ENCODE assay signal across 19 mouse cellular contexts in genomic region chr4:137517989-137518691, GRCm38 (mm10). TPM values are rescaled to one million over a fixed set of nuclear protein-coding genes. Genes with fewer than 3 reads are reported as not detected.
DNase-seq lines count a peak whose midpoint lies in the region; ATAC-seq and TF ChIP-seq lines count a peak whose summit lies in the region.
"Had no signal": no experiment of that assay in that cellular context is flagged by ENCODE, and none has a peak within 500 bp of the region (broad histone marks: within the 10 kb centered on the region; RNA-seq: fewer than 3 reads in every experiment).

No protein-coding gene starts in this region.

- DNase-seq in heart, adult 2 months = no peak
- DNase-seq in heart, postnatal 10 days = no peak
- DNase-seq in liver, embryonic 14.5 days (ENCODE audit: low read depth in 3 of 3, low spot score in 3 of 3) = no peak
- no peak for DNase-seq in liver, embryonic 11.5 days (ENCODE audit: low spot score)
- DNase-seq in 416B (ENCODE audit: low read depth) (peak; percentile 29), MN1 (ENCODE audit: low spot score) (peak; percentile 74)
- DNase-seq in ovary, postnatal 14 days (ENCODE audit: low spot score) = no peak
- no peak for DNase-seq in Muller cell, postnatal 12 days (ENCODE audit: inconsistent ontology term)
- DNase-seq: right cerebral cortex, postnatal 4 days had no signal

- H3K4me3 ChIP-seq in heart, adult 2 months = no peak overlapping the region
- H3K4me3 ChIP-seq in liver, embryonic 14.5 days (ENCODE audit: insufficient read depth in 1 of 2, low read depth in 2 of 2, low read length in 2 of 2) = no peak overlapping the region
- H3K4me3 ChIP-seq in liver, embryonic 11.5 days (ENCODE audit: low read depth, low read length) = no peak overlapping the region
- H3K4me3 ChIP-seq: embryonic facial prominence, embryonic 12.5 days; forebrain, embryonic 10.5 days; heart, embryonic 10.5 days; limb, embryonic 15.5 days; midbrain, embryonic 13.5 days had no signal

- no peaks in the 10 kb centered on the region for H3K36me3 ChIP-seq in heart, adult 2 months (ENCODE audit: control insufficient read depth, insufficient read depth, low read length)
- no peaks in the 10 kb centered on the region for H3K36me3 ChIP-seq in liver, embryonic 14.5 days (replicated peaks; ENCODE audit: control insufficient read depth, insufficient read depth, low read depth)
- peaks cover 39% of the 10 kb centered on the region for H3K36me3 ChIP-seq in liver, embryonic 11.5 days (ENCODE audit: control insufficient read depth, insufficient read depth, low read length)

- no peak for ATAC-seq in liver, embryonic 14.5 days (ENCODE audit: insufficient read depth)
- no peak for ATAC-seq in liver, embryonic 11.5 days (replicated peaks; ENCODE audit: low FRiP score)
- ATAC-seq: midbrain, embryonic 13.5 days had no signal

- H3K4me2 ChIP-seq in liver, embryonic 14.5 days (ENCODE audit: low read depth) = no peak overlapping the region
- H3K4me2 ChIP-seq in liver, embryonic 11.5 days = no peak overlapping the region
- H3K4me2 ChIP-seq: embryonic facial prominence, embryonic 12.5 days; limb, embryonic 15.5 days; midbrain, embryonic 13.5 days had no signal

- 0 out of 2 replicates have a peak, but pooled peaks cover 2% of the 10 kb centered on the region for H3K79me2 ChIP-seq in heart, adult 2 months (replicated peaks; ENCODE audit: control insufficient read depth, insufficient read depth, low read length)

- no peak for TF ChIP-seq EP300 in heart, adult 2 months (IDR thresholded peaks at IDR 0.05; ENCODE audit: insufficient read depth, low read depth, low read length)
- TF ChIP-seq EP300 in liver, embryonic 14.5 days (IDR thresholded peaks at IDR 0.05; ENCODE audit: low read depth) = no peak

- H3K9ac ChIP-seq in heart, adult 2 months (ENCODE audit: low read depth, low read length) = no peak overlapping the region
- no peak overlapping the region for H3K9ac ChIP-seq in liver, embryonic 14.5 days (replicated peaks)
- no peak overlapping the region for H3K9ac ChIP-seq in liver, embryonic 11.5 days (ENCODE audit: low read depth, low read length)
- H3K9ac ChIP-seq: embryonic facial prominence, embryonic 12.5 days; limb, embryonic 15.5 days; midbrain, embryonic 13.5 days had no signal

- TF ChIP-seq CTCF in heart, adult 2 months (IDR thresholded peaks at IDR 0.05) = peak; percentile 65
- peak; percentile 16; the same call in 1 of the 2 replicates for TF ChIP-seq CTCF in liver, embryonic 14.5 days (IDR thresholded peaks at IDR 0.05; ENCODE audit: low read depth)

- intact Hi-C loops in heart, adult 2 months (cut with DNase I) = loop anchor here (5.0 kb wide), 1 partner anchor 76 kb away; no protein-coding TSS in a partner anchor
- intact Hi-C loops in heart, postnatal 10 days (cut with DNase I) = loop anchor here (1.0 kb wide), 1 partner anchor 75 kb away; no protein-coding TSS in a partner anchor

- H3K27ac ChIP-seq in heart, adult 2 months = no peak overlapping the region; the same call in 1 of the 2 replicates
- no peak overlapping the region for H3K27ac ChIP-seq in liver, embryonic 14.5 days
- no peak overlapping the region for H3K27ac ChIP-seq in liver, embryonic 11.5 days (ENCODE audit: low read depth, low read length)
- H3K27ac ChIP-seq: embryonic facial prominence, embryonic 12.5 days; forebrain, embryonic 10.5 days; limb, embryonic 15.5 days; midbrain, embryonic 13.5 days had no signal

- WGBS in heart, adult 2 months = 75% methylated on average over 36 of the region's 36 CpGs
- WGBS in liver, embryonic 14.5 days (ENCODE audit: insufficient replicate concordance) = 69% methylated on average over 36 of the region's 36 CpGs
- 77% methylated on average over 36 of the region's 36 CpGs for WGBS in liver, embryonic 11.5 days

- H3K9me3 ChIP-seq in liver, embryonic 14.5 days (ENCODE audit: control insufficient read depth, low read length) = no peaks in the 10 kb centered on the region
- H3K9me3 ChIP-seq in liver, embryonic 11.5 days (ENCODE audit: control insufficient read depth, low read length) = no peaks in the 10 kb centered on the region
- H3K9me3 ChIP-seq: embryonic facial prominence, embryonic 12.5 days; forebrain, embryonic 10.5 days; heart, embryonic 10.5 days; limb, embryonic 15.5 days; midbrain, embryonic 13.5 days had no signal

- no peak for TF ChIP-seq POLR2A in heart, adult 2 months (IDR thresholded peaks at IDR 0.05; ENCODE audit: insufficient read depth, low read depth, low read length)

- no peaks in the 10 kb centered on the region for H3K27me3 ChIP-seq in heart, adult 2 months (ENCODE audit: control insufficient read depth, insufficient read depth, low read length)
- no peaks in the 10 kb centered on the region for H3K27me3 ChIP-seq in liver, embryonic 14.5 days (ENCODE audit: control insufficient read depth, insufficient read depth, low read length)
- no peaks in the 10 kb centered on the region for H3K27me3 ChIP-seq in liver, embryonic 11.5 days (replicated peaks; ENCODE audit: control insufficient read depth, insufficient read depth, low read length)
- H3K27me3 ChIP-seq: embryonic facial prominence, embryonic 12.5 days; limb, embryonic 15.5 days; midbrain, embryonic 13.5 days had no signal

- H3K4me1 ChIP-seq in heart, adult 2 months (ENCODE audit: control insufficient read depth, insufficient read depth, low read length) = no peaks in the 10 kb centered on the region
- no peaks in the 10 kb centered on the region for H3K4me1 ChIP-seq in liver, embryonic 14.5 days (replicated peaks; ENCODE audit: control insufficient read depth in 2 of 2, insufficient read depth in 2 of 2, low read length in 1 of 2)
- H3K4me1 ChIP-seq in liver, embryonic 11.5 days (replicated peaks; ENCODE audit: control insufficient read depth, insufficient read depth, low read length) = no peaks in the 10 kb centered on the region
- H3K4me1 ChIP-seq: embryonic facial prominence, embryonic 12.5 days; forebrain, embryonic 10.5 days; limb, embryonic 15.5 days; midbrain, embryonic 13.5 days had no signal

RNA-seq across cellular contexts. Expression of gene Hspg2, which starts 49.6 kb away (rescaled TPM):
- 100 to 1,000 TPM; 174 to 190 TPM for total RNA-seq in heart, adult 2 months (2021)
- 86.7 and 114 TPM in 2 replicates for polyA plus RNA-seq in heart, adult 2 months (2012; rRNA removed)
- 100 to 1,000 TPM; 524 to 560 TPM for total RNA-seq in heart, postnatal 10 days (2021)
- 2.4 and 3.3 TPM in 2 replicates for polyA plus RNA-seq in liver, embryonic 14.5 days (2012; rRNA removed)
- 4.3 and 5.0 TPM in 2 replicates for polyA plus RNA-seq in liver, embryonic 14.5 days (2014; fragmentation: Nextera tagmentation; extraction: Ambion mirVana)
- 19.9 and 20.8 TPM in 2 replicates for polyA plus RNA-seq in liver, embryonic 11.5 days (2014; fragmentation: Nextera tagmentation; extraction: Ambion mirVana)
- total RNA-seq: hematopoietic stem cell, adult 5-6 weeks had no signal

RNA-seq across cellular contexts. Expression of gene Ldlrad2, which starts 56.2 kb away (rescaled TPM):
- total RNA-seq in heart, adult 2 months (2021) = not detected
- polyA plus RNA-seq in heart, adult 2 months (2012; rRNA removed) = not detected in 2 replicates
- total RNA-seq in heart, postnatal 10 days (2021) = not detected
- polyA plus RNA-seq in liver, embryonic 14.5 days (2012; rRNA removed) = not detected in 2 replicates
- polyA plus RNA-seq in liver, embryonic 14.5 days (2014; fragmentation: Nextera tagmentation; extraction: Ambion mirVana) = not detected in 2 replicates
- not detected in 2 replicates for polyA plus RNA-seq in liver, embryonic 11.5 days (2014; fragmentation: Nextera tagmentation; extraction: Ambion mirVana)
- total RNA-seq: adrenal gland, postnatal 4 days; hematopoietic stem cell, adult 5-6 weeks; layer of hippocampus, adult 8-10 months had no signal
- polyA plus RNA-seq: embryonic facial prominence, embryonic 12.5 days; forebrain, embryonic 10.5 days; heart, embryonic 10.5 days; intestine, embryonic 14.5 days; urinary bladder, adult 2 months had no signal

Comparison
In these comparisons a context has a peak if more than half of its experiments do, and no peak if none do; other contexts are left out.
1. DNase-seq: peak in 416B (single experiment) and MN1 (single experiment); none in heart, adult 2 months (0 of 2), heart, postnatal 10 days (0 of 2), liver, embryonic 14.5 days (0 of 3), liver, embryonic 11.5 days (single experiment), ovary, postnatal 14 days (single experiment) and Muller cell, postnatal 12 days (single experiment).